Mouse (Mus musculus) C2C12 (cell line): ENCODE data around the gene Syt5.

ENCODE experiments used
- CEBPB ChIP-seq: IDR thresholded peaks from one replicate; pipeline ENCODE4 v1.6.1; 2011; ENCODE audit warnings: low read depth, mild to moderate bottlenecking, control low read depth, moderate library complexity
- CTCF ChIP-seq: IDR thresholded peaks from one replicate; pipeline ENCODE4 v1.5.1; 2011; ENCODE audit not compliant: control insufficient read depth, insufficient read depth, insufficient read length
- MAX ChIP-seq: IDR thresholded peaks from one replicate; pipeline ENCODE4 v1.6.1; 2011; ENCODE audit warnings: mild to moderate bottlenecking, control low read depth
- MYOD1 ChIP-seq: IDR thresholded peaks from one replicate; pipeline ENCODE4 v1.6.1; 2011; ENCODE audit warnings: low read depth; ENCODE audit not compliant: control insufficient read depth, insufficient read length
- MYOG ChIP-seq: IDR thresholded peaks from one replicate; pipeline ENCODE4 v1.6.1; 2011; ENCODE audit not compliant: control insufficient read depth, insufficient read length; ENCODE audit errors: extremely low read depth
- USF1 ChIP-seq: IDR thresholded peaks from one replicate; pipeline ENCODE4 v1.6.1; 2011; ENCODE audit warnings: low read depth, mild to moderate bottlenecking, control low read depth, moderate library complexity

- TF ChIP-seq CTCF (no peak), CEBPB (no peak), MYOG (no peak), MAX (no peak), USF1 (no peak), MYOD1 (no peak)
These were observed 43.5 kb downstream of the Syt5 start for GRCm38 (mm10) chr7:4503858-4504257.
